Mouse (Mus musculus): Measurements from ENCODE around the gene Rin2. TPM values are rescaled to one million over a fixed set of nuclear protein-coding genes. Genes with fewer than 3 reads are reported as not detected.
A peak's percentile ranks its signal among the peaks of the same experiment; 100 is the strongest.

Rin2 gene
- polyA plus RNA-seq, 1 experiment from 2014 or later: 37.9 TPM

DNA sequence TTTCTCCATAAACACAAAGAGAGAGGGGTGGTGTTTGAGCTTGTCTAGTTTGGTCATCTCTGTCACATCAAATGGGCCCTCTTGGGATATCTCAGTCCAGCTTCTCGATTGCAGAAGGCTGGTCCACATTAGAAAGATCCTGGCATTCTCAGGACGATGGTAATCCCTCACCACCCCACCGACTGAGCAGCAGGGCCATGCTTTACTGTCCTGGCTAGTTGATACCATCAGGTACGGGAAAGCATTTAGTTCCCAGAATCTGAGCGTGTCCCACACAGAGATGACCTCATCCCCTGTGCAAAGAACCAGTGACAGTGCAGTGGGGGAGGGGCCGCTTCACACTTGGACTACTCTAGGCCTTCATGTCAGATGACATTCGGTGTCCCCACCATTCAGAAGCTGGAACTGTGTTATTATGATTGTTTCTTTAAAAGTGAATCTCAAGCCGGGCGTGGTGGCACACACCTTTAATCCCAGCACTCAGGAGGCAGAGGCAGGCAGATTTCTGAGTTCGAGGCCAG, 128.9 kb downstream of the Rin2 start:
- no peak for ATAC-seq (ENCODE audit: low read depth)
- Histone ChIP-seq H3K4me1 (replicated peaks; ENCODE audit: control insufficient read depth, insufficient read depth, low read length) (no peaks in the 10 kb centered on the region), H3K27ac (ENCODE audit: low read length) (no peak overlapping the region), H3K9ac (ENCODE audit: low read length) (no peak overlapping the region), H3K9me3 (ENCODE audit: control insufficient read depth, low read length) (peaks cover 3% of the 10 kb centered on the region; the same call in 1 of the 2 replicates), H3K36me3 (ENCODE audit: control insufficient read depth, insufficient read depth, low read length) (peaks cover 3% of the 10 kb centered on the region; the same call in 1 of the 2 replicates), H3K4me3 (ENCODE audit: low read length) (no peak overlapping the region), H3K27me3 (ENCODE audit: control insufficient read depth, insufficient read depth, low read depth, low read length) (no peaks in the 10 kb centered on the region), H3K4me2 (ENCODE audit: low read depth, low read length) (no peak overlapping the region)
- WGBS: 90% methylated on average over 10 of the region's 10 CpGs

DNA sequence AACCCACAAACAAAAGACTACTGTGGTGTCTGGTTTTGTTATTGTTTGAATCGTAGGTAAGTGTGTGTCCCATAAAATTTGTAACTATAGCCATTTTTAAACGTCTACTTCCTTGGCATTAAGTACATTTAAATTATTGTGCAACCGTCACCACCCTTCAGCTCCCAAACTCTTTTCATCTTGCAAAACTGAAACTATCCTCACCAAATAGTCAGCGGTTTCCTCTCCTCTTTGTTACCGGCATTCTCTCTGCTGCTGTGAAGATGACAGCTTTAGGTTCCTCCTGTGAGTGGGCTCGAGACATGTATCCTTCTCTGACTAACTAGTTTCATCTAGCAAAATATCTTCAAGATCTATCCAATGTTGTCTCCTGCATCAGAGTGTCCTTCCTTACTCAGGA, 129.5 kb downstream of the Rin2 start:
- no peaks in the 10 kb centered on the region for H3K27me3 ChIP-seq (ENCODE audit: control insufficient read depth, insufficient read depth, low read depth, low read length)
- 87% methylated on average over 6 of the region's 6 CpGs for WGBS
- H3K9me3 ChIP-seq (ENCODE audit: control insufficient read depth, low read length): peaks cover 3% of the 10 kb centered on the region; the same call in 1 of the 2 replicates
- ATAC-seq (ENCODE audit: low read depth): no peak
- no peak overlapping the region for H3K27ac ChIP-seq (ENCODE audit: low read length)
- H3K4me2 ChIP-seq (ENCODE audit: low read depth, low read length): no peak overlapping the region
- no peak overlapping the region for H3K9ac ChIP-seq (ENCODE audit: low read length)
- no peaks in the 10 kb centered on the region for H3K4me1 ChIP-seq (replicated peaks; ENCODE audit: control insufficient read depth, insufficient read depth, low read length)
- no peak overlapping the region for H3K4me3 ChIP-seq (ENCODE audit: low read length)
- peaks cover 3% of the 10 kb centered on the region; the same call in 1 of the 2 replicates for H3K36me3 ChIP-seq (ENCODE audit: control insufficient read depth, insufficient read depth, low read length)

DNA sequence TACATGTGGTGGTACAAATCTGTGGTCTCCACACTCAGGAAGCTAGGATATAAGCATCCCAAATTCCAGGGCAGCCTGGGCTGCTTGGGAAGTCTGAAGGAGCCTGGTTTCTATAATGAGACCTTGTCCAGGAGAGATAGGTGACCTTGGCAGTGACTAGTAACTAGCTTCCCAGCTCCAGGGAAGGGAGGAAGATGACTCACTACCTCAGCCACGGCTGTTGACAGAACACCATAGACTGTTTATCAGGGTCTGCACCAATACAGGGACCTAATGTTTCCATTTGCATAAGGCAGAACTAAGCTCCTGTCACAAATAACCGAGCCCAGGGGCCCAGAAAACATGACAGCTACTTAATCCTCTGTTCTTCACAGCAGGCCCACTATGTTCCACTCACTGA, 132.3 kb downstream of the Rin2 start:
- Histone ChIP-seq H3K9me3 (ENCODE audit: control insufficient read depth, low read length) (peaks cover 6% of the 10 kb centered on the region), H3K4me3 (ENCODE audit: low read length) (no peak overlapping the region), H3K4me2 (ENCODE audit: low read depth, low read length) (no peak overlapping the region), H3K27ac (ENCODE audit: low read length) (no peak overlapping the region), H3K27me3 (ENCODE audit: control insufficient read depth, insufficient read depth, low read depth, low read length) (no peaks in the 10 kb centered on the region), H3K9ac (ENCODE audit: low read length) (no peak overlapping the region), H3K4me1 (replicated peaks; ENCODE audit: control insufficient read depth, insufficient read depth, low read length) (no peaks in the 10 kb centered on the region), H3K36me3 (ENCODE audit: control insufficient read depth, insufficient read depth, low read length) (peaks cover 3% of the 10 kb centered on the region; the same call in 1 of the 2 replicates)
- 57% methylated on average over 2 of the region's 2 CpGs for WGBS
- no peak for ATAC-seq (ENCODE audit: low read depth)

DNA sequence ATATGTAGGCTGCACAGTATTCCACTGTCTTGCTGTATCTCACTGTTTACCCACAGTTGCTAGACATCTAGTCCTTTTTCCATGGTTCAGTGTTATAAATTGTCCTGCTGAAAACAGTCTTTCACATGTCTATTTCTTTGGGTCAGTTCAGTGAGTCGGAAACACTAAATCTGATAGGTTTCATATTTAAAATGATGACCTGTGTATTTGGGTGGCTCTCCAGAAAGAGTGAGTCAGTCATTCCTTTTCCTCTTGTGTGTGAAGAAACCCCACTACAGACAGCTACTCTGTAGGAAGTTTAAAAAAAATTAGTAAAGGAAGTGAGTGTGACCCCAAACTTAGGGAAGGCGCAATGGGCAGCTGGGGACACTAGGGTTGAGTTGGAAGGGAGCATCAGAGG, 133.2 kb downstream of the Rin2 start:
- no peak for ATAC-seq (ENCODE audit: low read depth)
- Histone ChIP-seq H3K27ac (ENCODE audit: low read length) (no peak overlapping the region), H3K4me2 (ENCODE audit: low read depth, low read length) (no peak overlapping the region), H3K4me1 (replicated peaks; ENCODE audit: control insufficient read depth, insufficient read depth, low read length) (no peaks in the 10 kb centered on the region), H3K27me3 (ENCODE audit: control insufficient read depth, insufficient read depth, low read depth, low read length) (no peaks in the 10 kb centered on the region), H3K9ac (ENCODE audit: low read length) (no peak overlapping the region), H3K36me3 (ENCODE audit: control insufficient read depth, insufficient read depth, low read length) (peaks cover 3% of the 10 kb centered on the region; the same call in 1 of the 2 replicates), H3K9me3 (ENCODE audit: control insufficient read depth, low read length) (peaks cover 6% of the 10 kb centered on the region), H3K4me3 (ENCODE audit: low read length) (no peak overlapping the region)
- WGBS: 86% methylated on average over 2 of the region's 2 CpGs

DNA sequence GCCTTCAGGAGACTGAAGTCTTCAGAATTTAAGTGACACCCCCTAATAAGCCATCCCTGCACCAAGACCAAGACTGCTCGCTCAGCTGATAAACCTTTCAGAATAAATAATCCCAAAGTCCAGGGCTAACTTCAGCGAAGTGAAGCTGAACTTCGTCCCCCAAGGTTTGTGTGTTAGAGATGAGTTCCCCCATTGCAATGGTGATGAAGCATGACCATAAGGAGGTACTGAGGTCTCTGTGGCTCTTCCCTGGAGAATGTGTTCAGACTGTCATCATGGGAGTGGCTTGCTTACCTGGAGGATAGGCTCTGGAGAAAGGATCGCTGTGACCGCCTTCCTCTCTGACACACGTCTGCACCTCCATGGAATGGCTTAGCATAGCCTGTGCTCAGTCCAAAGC, 133.7 kb downstream of the Rin2 start:
- Histone ChIP-seq H3K4me1 (replicated peaks; ENCODE audit: control insufficient read depth, insufficient read depth, low read length) (no peaks in the 10 kb centered on the region), H3K9ac (ENCODE audit: low read length) (no peak overlapping the region), H3K4me3 (ENCODE audit: low read length) (no peak overlapping the region), H3K4me2 (ENCODE audit: low read depth, low read length) (no peak overlapping the region), H3K9me3 (ENCODE audit: control insufficient read depth, low read length) (peaks cover 6% of the 10 kb centered on the region), H3K27ac (ENCODE audit: low read length) (no peak overlapping the region), H3K36me3 (ENCODE audit: control insufficient read depth, insufficient read depth, low read length) (peaks cover 3% of the 10 kb centered on the region; the same call in 1 of the 2 replicates), H3K27me3 (ENCODE audit: control insufficient read depth, insufficient read depth, low read depth, low read length) (no peaks in the 10 kb centered on the region)
- ATAC-seq (ENCODE audit: low read depth): no peak
- WGBS: 90% methylated on average over 6 of the region's 6 CpGs

DNA sequence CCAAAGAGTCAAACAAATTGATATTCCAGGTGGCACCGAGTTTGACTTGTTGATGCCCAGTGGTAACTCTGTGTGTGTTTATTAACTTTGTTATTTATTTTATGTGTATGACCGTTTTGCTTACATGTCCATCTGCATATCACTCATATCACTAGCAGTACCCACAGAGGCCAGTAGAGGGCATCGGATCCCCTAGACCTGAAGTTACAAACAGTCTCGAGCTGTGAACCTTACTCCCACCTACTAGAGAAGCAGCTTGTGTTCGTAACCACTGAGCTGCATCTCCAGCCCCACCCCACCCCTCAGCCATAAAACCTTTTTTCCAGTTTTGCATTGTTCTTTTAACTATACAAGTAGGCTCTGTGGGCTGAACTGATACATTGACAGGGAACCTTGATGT, 135.7 kb downstream of the Rin2 start:
- Histone ChIP-seq H3K9ac (ENCODE audit: low read length) (no peak overlapping the region), H3K4me2 (ENCODE audit: low read depth, low read length) (no peak overlapping the region), H3K9me3 (ENCODE audit: control insufficient read depth, low read length) (peaks cover 3% of the 10 kb centered on the region; the same call in 1 of the 2 replicates), H3K27ac (ENCODE audit: low read length) (no peak overlapping the region), H3K36me3 (ENCODE audit: control insufficient read depth, insufficient read depth, low read length) (no peaks in the 10 kb centered on the region), H3K4me3 (ENCODE audit: low read length) (no peak overlapping the region), H3K27me3 (ENCODE audit: control insufficient read depth, insufficient read depth, low read depth, low read length) (no peaks in the 10 kb centered on the region), H3K4me1 (replicated peaks; ENCODE audit: control insufficient read depth, insufficient read depth, low read length) (no peaks in the 10 kb centered on the region)
- ATAC-seq (ENCODE audit: low read depth): no peak
- 51% methylated on average over 5 of the region's 5 CpGs for WGBS

DNA sequence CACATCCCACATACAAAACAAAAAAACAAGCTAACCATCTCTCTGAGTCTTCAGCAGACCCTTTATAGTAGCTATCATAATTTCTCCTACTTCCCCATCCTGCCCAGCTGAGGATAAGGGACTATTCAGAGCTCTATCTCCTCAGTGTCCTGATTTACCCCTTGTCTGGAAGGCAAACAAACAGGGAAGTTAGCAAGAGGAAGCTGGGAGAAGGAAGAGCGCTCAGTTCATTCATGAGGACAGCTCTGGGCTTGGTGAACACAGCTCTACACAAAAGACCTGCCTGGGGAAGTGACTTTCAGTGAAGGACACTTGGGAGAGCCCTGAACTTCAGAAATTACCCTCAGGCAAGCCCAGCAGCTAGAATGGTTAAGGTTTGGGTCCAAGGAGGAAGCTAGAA, 137.8 kb downstream of the Rin2 start:
- Histone ChIP-seq H3K27ac (ENCODE audit: low read length) (no peak overlapping the region), H3K9ac (ENCODE audit: low read length) (no peak overlapping the region), H3K36me3 (ENCODE audit: control insufficient read depth, insufficient read depth, low read length) (peaks cover 3% of the 10 kb centered on the region; the same call in 1 of the 2 replicates), H3K27me3 (ENCODE audit: control insufficient read depth, insufficient read depth, low read depth, low read length) (no peaks in the 10 kb centered on the region), H3K4me3 (ENCODE audit: low read length) (no peak overlapping the region), H3K4me2 (ENCODE audit: low read depth, low read length) (no peak overlapping the region), H3K4me1 (replicated peaks; ENCODE audit: control insufficient read depth, insufficient read depth, low read length) (no peaks in the 10 kb centered on the region), H3K9me3 (ENCODE audit: control insufficient read depth, low read length) (peaks cover 6% of the 10 kb centered on the region; the same call in 1 of the 2 replicates)
- no peak for ATAC-seq (ENCODE audit: low read depth)
- 72% methylated on average over 1 of the region's 1 CpGs for WGBS

DNA sequence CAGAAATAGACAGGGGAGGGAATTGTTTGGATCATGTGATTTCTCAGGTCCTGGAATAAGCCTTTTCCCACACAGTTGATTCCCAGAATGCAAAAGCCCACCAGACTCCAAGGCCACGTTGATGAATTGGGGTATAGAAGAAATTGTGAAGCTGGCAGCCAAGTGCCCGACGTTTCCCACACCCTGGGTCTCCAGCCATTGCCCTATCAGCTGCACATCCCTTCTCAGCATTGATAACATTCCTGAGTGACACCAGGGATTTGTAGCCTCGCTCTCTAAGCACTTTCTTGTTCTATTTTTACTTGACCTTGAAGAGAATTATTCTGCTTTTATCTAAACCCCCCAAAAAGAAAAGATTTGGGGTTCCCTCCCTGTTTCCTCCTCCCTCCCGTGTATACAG, 142.2 kb downstream of the Rin2 start:
- ATAC-seq (ENCODE audit: low read depth): no peak
- 36% methylated on average over 5 of the region's 5 CpGs for WGBS
- no peak overlapping the region for H3K9ac ChIP-seq (ENCODE audit: low read length)
- H3K4me3 ChIP-seq (ENCODE audit: low read length): no peak overlapping the region
- H3K4me1 ChIP-seq (replicated peaks; ENCODE audit: control insufficient read depth, insufficient read depth, low read length): no peaks in the 10 kb centered on the region
- H3K27me3 ChIP-seq (ENCODE audit: control insufficient read depth, insufficient read depth, low read depth, low read length): no peaks in the 10 kb centered on the region
- peaks cover 3% of the 10 kb centered on the region; the same call in 1 of the 2 replicates for H3K36me3 ChIP-seq (ENCODE audit: control insufficient read depth, insufficient read depth, low read length)
- peaks cover 3% of the 10 kb centered on the region; the same call in 1 of the 2 replicates for H3K9me3 ChIP-seq (ENCODE audit: control insufficient read depth, low read length)
- H3K27ac ChIP-seq (ENCODE audit: low read length): no peak overlapping the region
- H3K4me2 ChIP-seq (ENCODE audit: low read depth, low read length): no peak overlapping the region

DNA sequence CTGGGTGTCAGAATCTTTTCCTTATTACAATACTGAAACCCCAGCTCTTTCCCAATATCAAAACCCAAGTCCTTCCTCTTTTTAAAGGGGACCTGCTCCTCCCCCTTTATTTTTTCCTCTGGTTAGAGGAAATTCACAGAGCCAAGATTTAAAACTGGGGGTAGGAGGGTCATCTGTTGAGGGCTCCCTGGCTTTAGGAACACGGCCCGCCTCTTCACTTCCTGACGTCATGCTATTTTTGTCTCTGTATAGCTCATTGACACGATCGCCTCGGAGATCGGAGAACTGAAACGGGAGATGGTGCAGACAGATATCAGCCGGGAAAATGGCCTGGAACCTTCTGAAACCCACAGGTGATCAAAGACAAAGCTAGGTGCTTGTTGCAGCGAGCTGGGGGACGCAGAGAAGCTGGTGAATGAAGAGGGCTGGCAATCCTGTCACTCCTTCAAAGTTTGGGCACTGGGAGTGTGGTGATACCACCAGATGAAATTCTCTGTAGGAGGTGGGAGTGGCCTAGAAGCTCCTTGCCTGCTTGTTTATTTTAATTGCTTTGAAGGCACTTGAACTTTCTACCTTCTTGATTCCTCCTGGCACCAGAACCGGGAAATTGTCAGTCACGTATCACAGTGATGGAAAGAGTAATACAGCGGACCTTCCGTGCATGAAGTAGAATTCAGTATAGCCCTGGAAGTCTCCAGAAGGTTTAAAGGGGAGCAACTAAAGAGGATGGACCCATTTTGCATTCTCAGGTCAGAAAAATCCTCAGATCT, 147.2 kb downstream of the Rin2 start:
- H3K36me3 ChIP-seq (ENCODE audit: control insufficient read depth, insufficient read depth, low read length): no peaks in the 10 kb centered on the region

More for the DNA sequence above, 147.2 kb downstream of the Rin2 start:
- 56% methylated on average over 15 of the region's 15 CpGs for WGBS
- Histone ChIP-seq H3K27me3 (ENCODE audit: control insufficient read depth, insufficient read depth, low read depth, low read length) (no peaks in the 10 kb centered on the region), H3K4me3 (ENCODE audit: low read length) (no peak overlapping the region), H3K27ac (ENCODE audit: low read length) (no peak overlapping the region), H3K9ac (ENCODE audit: low read length) (no peak overlapping the region), H3K4me2 (ENCODE audit: low read depth, low read length) (0 out of 2 replicates have a peak overlapping the region, but pooled peaks have one; percentile 1), H3K9me3 (ENCODE audit: control insufficient read depth, low read length) (no peaks in the 10 kb centered on the region), H3K4me1 (replicated peaks; ENCODE audit: control insufficient read depth, insufficient read depth, low read length) (peaks cover 7% of the 10 kb centered on the region; the same call in 1 of the 2 replicates)
- ATAC-seq (ENCODE audit: low read depth): 0 out of 2 replicates have a peak, but pooled peaks have one; percentile 15
